Mouse (Mus musculus): Measurements from ENCODE around the gene Gabra4.

The Gabra4 gene

GRCm38 (mm10) chr5:71658115-71658497 is at the start of gene Gabra4:
Gabra4 (minus strand) TSS chr5:71658308.
- in situ Hi-C loops (cut with MseI, MboI) = no loop called here

- in situ Hi-C loops (cut with MseI, MboI) = no loop called here
Observed at GRCm38 (mm10) chr5:71701273-71701614, 43.1 kb upstream of the Gabra4 start.

GRCm38 (mm10) chr5:71700468-71701272 is 42.6 kb upstream of the Gabra4 start:
- in situ Hi-C loops (cut with MseI, MboI) = no loop called here

- in situ Hi-C loops (cut with MseI, MboI) = no loop called here
Observed at GRCm38 (mm10) chr5:71699696-71700467, 41.8 kb upstream of the Gabra4 start.

- in situ Hi-C loops (cut with MseI, MboI) = no loop called here
Observed at GRCm38 (mm10) chr5:71665593-71665992, 7.5 kb upstream of the Gabra4 start.

- in situ Hi-C loops (cut with MseI, MboI) = no loop called here
Observed at GRCm38 (mm10) chr5:71657482-71658114, 510 bp downstream of the Gabra4 start, which contains the start of gene Gabrb1. Gabrb1 (plus strand) TSS chr5:71658113.

- in situ Hi-C loops (cut with MseI, MboI) = no loop called here
Observed at GRCm38 (mm10) chr5:71656771-71657170, 1.3 kb downstream of the Gabra4 start.

GRCm38 (mm10) chr5:71654056-71654455 is 4.1 kb downstream of the Gabra4 start:
- in situ Hi-C loops (cut with MseI, MboI) = no loop called here

GRCm38 (mm10) chr5:71648108-71648507 is 10.0 kb downstream of the Gabra4 start:
- in situ Hi-C loops (cut with MseI, MboI) = no loop called here

GRCm38 (mm10) chr5:71639804-71640203 is 18.3 kb downstream of the Gabra4 start:
- in situ Hi-C loops (cut with MseI, MboI) = no loop called here

GRCm38 (mm10) chr5:71627820-71628219 is 30.3 kb downstream of the Gabra4 start:
- in situ Hi-C loops (cut with MseI, MboI) = no loop called here

- in situ Hi-C loops (cut with MseI, MboI) = no loop called here
Observed at GRCm38 (mm10) chr5:71616734-71617133, 41.4 kb downstream of the Gabra4 start.

- in situ Hi-C loops (cut with MseI, MboI) = no loop called here
Observed at GRCm38 (mm10) chr5:71614311-71614710, 43.8 kb downstream of the Gabra4 start.

- in situ Hi-C loops (cut with MseI, MboI) = no loop called here
Observed at GRCm38 (mm10) chr5:71608735-71609134, 49.4 kb downstream of the Gabra4 start.

GRCm38 (mm10) chr5:71606907-71607306 is 51.2 kb downstream of the Gabra4 start:
- in situ Hi-C loops (cut with MseI, MboI) = no loop called here

- in situ Hi-C loops (cut with MseI, MboI) = no loop called here
Observed at GRCm38 (mm10) chr5:71604128-71604690, 53.9 kb downstream of the Gabra4 start.

- in situ Hi-C loops (cut with MseI, MboI) = no loop called here
Observed at GRCm38 (mm10) chr5:71595321-71595720, 62.8 kb downstream of the Gabra4 start.

GRCm38 (mm10) chr5:71593745-71594255 is 64.3 kb downstream of the Gabra4 start:
- in situ Hi-C loops (cut with MseI, MboI) = no loop called here

- in situ Hi-C loops (cut with MseI, MboI) = no loop called here
Observed at GRCm38 (mm10) chr5:71571646-71572237, 86.4 kb downstream of the Gabra4 start.

GRCm38 (mm10) chr5:71548079-71548478 is 110.0 kb downstream of the Gabra4 start, which contains the start of gene Cox7b2:
Cox7b2 (minus strand) TSS chr5:71548205.
- in situ Hi-C loops (cut with MseI, MboI) = loop anchor here in 1 of 2 experiments (25.0 kb wide), 1 partner anchor 539 kb away; no protein-coding TSS in a partner anchor

GRCm38 (mm10) chr5:71545554-71545953 is 112.6 kb downstream of the Gabra4 start:
- in situ Hi-C loops (cut with MseI, MboI) = loop anchor here in 1 of 2 experiments (25.0 kb wide), 1 partner anchor 542 kb away; no protein-coding TSS in a partner anchor
